ENCODE assay signal across 9 mouse cellular contexts in the genomic region with DNA sequence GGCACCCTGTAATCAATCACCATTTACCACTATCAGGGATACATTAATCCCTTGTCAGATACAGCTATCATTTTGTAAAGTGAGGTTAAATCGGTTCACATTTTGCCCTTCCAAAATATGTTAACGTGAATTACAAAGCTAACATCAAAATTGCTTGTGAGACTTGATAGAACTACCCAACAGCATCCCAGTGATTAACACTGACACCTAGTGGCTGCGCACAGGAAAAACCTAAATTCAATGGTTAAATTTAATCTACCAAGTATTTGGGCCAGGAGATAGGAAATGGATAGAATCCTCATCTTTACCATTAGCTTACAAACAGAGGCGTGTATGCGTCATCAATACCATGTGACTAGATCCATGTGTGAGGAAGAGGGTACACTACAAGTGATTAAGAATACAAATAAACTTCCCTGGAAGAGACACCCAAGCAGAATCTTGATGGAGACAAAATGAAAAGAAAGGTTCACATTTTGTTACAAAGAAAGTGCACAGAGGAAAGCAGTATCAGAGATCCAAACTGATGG. TPM values are rescaled to one million over a fixed set of nuclear protein-coding genes. Genes with fewer than 3 reads are reported as not detected.
DNase-seq lines count a peak whose midpoint lies in the region.
"Had no signal": no experiment of that assay in that cellular context is flagged by ENCODE, and none has a peak within 500 bp of the region (broad histone marks: within the 10 kb centered on the region; RNA-seq: fewer than 3 reads in every experiment).

No protein-coding gene starts in this region.

- peak; percentile 10 to 11 for DNase-seq in heart, adult 18-20 months
- DNase-seq in heart, adult 11 months: no peak
- peak; percentile 45 to 47 for DNase-seq in right cerebral cortex, postnatal 10 days (ENCODE audit: low spot score in 2 of 2)
- DNase-seq in right cerebral cortex, postnatal 36 days (ENCODE audit: low spot score in 2 of 2): no peak
- peak; percentile 47 for DNase-seq in embryo, embryonic 11 days
- DNase-seq in kidney, postnatal 14 days: peak; percentile 14
- DNase-seq in naive thymus-derived CD4-positive, alpha-beta T cell, adult 2 months (ENCODE audit: low read depth): peak; percentile 47
- no peak for DNase-seq in gastrocnemius, adult 8-10 months (ENCODE audit: low spot score in 2 of 2)

RNA-seq across cellular contexts. Expression of a gene that starts 47.8 kb away (rescaled TPM):
- total RNA-seq in heart, adult 18-20 months (2021): not detected
- not detected for total RNA-seq in gastrocnemius, adult 8-10 months (2022)
- total RNA-seq: adrenal gland, adult 18-20 months had no signal

Comparison
In these comparisons a context has a peak if more than half of its experiments do, and no peak if none do; other contexts are left out.
1. DNase-seq: peak in heart, adult 18-20 months (2 of 2), right cerebral cortex, postnatal 10 days (2 of 2), embryo, embryonic 11 days (single experiment), kidney, postnatal 14 days (single experiment) and naive thymus-derived CD4-positive, alpha-beta T cell, adult 2 months (single experiment); none in heart, adult 11 months (single experiment), right cerebral cortex, postnatal 36 days (0 of 2) and gastrocnemius, adult 8-10 months (0 of 2).